In genomic region chr7:126949793-126950646, GRCm38 (mm10) we compare ENCODE assay signal across 8 mouse cellular contexts. TPM values are rescaled to one million over a fixed set of nuclear protein-coding genes. Genes with fewer than 3 reads are reported as not detected.
DNase-seq lines count a peak whose midpoint lies in the region; ATAC-seq and TF ChIP-seq lines count a peak whose summit lies in the region.

TSS of gene Sez6l2 (plus strand) at chr7:126950563.

- peak; percentile 81 for ATAC-seq in CD4-positive, CD25-positive, alpha-beta regulatory T cell, adult 4 months
- peak; percentile 52; the same call in 1 of the 2 replicates for ATAC-seq in heart, embryonic 13.5 days (ENCODE audit: extremely low read depth, insufficient number of reproducible peaks, low FRiP score, low TSS enrichment)
- ATAC-seq in kidney, postnatal 0 days (replicated peaks; ENCODE audit: low FRiP score, low read depth), result peak; percentile 82
- ATAC-seq in liver, embryonic 13.5 days (ENCODE audit: low read depth), result peak; percentile 80
- ATAC-seq in stomach, embryonic 15.5 days (ENCODE audit: insufficient read depth, low FRiP score, low read depth), result peak; percentile 85

- no peak within 1 kb of the TSS for H3K27ac ChIP-seq in heart, embryonic 13.5 days (replicated peaks)
- H3K27ac ChIP-seq in kidney, postnatal 0 days, result no peak within 1 kb of the TSS
- H3K27ac ChIP-seq in liver, embryonic 13.5 days, result no peak within 1 kb of the TSS
- no peak within 1 kb of the TSS for H3K27ac ChIP-seq in stomach, embryonic 15.5 days

- H3K4me2 ChIP-seq in heart, embryonic 13.5 days, result peak within 1 kb of the TSS; percentile 99
- peak within 1 kb of the TSS; percentile 98 for H3K4me2 ChIP-seq in kidney, postnatal 0 days (ENCODE audit: low read length)
- H3K4me2 ChIP-seq in liver, embryonic 13.5 days, result peak within 1 kb of the TSS; percentile 83
- H3K4me2 ChIP-seq in stomach, embryonic 15.5 days, result peak within 1 kb of the TSS; percentile 99

- H3K9me3 ChIP-seq in erythroblast, embryonic 14.5 days (ENCODE audit: control insufficient read depth, low read length), result no peaks in the 10 kb centered on the region
- no peaks in the 10 kb centered on the region for H3K9me3 ChIP-seq in heart, embryonic 13.5 days
- H3K9me3 ChIP-seq in kidney, postnatal 0 days (replicated peaks; ENCODE audit: low read length), result no peaks in the 10 kb centered on the region
- H3K9me3 ChIP-seq in liver, embryonic 13.5 days (replicated peaks), result no peaks in the 10 kb centered on the region
- no peaks in the 10 kb centered on the region for H3K9me3 ChIP-seq in stomach, embryonic 15.5 days

- under 1% methylated on average over 42 of the region's 42 CpGs for WGBS in heart, embryonic 13.5 days
- WGBS in kidney, postnatal 0 days, result 1% methylated on average over 41 of the region's 42 CpGs
- 2% methylated on average over 41 of the region's 42 CpGs for WGBS in liver, embryonic 13.5 days (ENCODE audit: insufficient replicate concordance)
- WGBS in stomach, embryonic 15.5 days, result under 1% methylated on average over 42 of the region's 42 CpGs

- H3K9ac ChIP-seq in heart, embryonic 13.5 days, result peak within 1 kb of the TSS; percentile 75
- H3K9ac ChIP-seq in kidney, postnatal 0 days (ENCODE audit: low read depth, low read length), result 0 out of 2 replicates have a peak within 1 kb of the TSS, but pooled peaks have one; percentile 4
- peak within 1 kb of the TSS; percentile 41; the same call in 1 of the 2 replicates for H3K9ac ChIP-seq in liver, embryonic 13.5 days
- no peak within 1 kb of the TSS for H3K9ac ChIP-seq in stomach, embryonic 15.5 days

- peak within 1 kb of the TSS; percentile 25 for H3K4me3 ChIP-seq in erythroblast, embryonic 14.5 days (replicated peaks)
- H3K4me3 ChIP-seq in heart, embryonic 13.5 days, result peak within 1 kb of the TSS; percentile 59
- H3K4me3 ChIP-seq in kidney, postnatal 0 days (replicated peaks; ENCODE audit: low read depth, low read length), result peak within 1 kb of the TSS; percentile 42
- H3K4me3 ChIP-seq in liver, embryonic 13.5 days (replicated peaks), result peak within 1 kb of the TSS; percentile 49
- H3K4me3 ChIP-seq in stomach, embryonic 15.5 days (replicated peaks), result peak within 1 kb of the TSS; percentile 51

- no peak for TF ChIP-seq CTCF in kidney, postnatal 0 days (IDR thresholded peaks at IDR 0.05; ENCODE audit: low read depth)

- DNase-seq in brain, embryonic 18.5 days (ENCODE audit: low read depth, low spot score), result peak; percentile 83
- DNase-seq in kidney, postnatal 0 days (ENCODE audit: low spot score), result peak; percentile 88
- DNase-seq in liver, embryonic 13.5 days, result peak; percentile 86
- DNase-seq in neural tube, embryonic 10.5 days (ENCODE audit: extremely low spot score, low spot score), result peak; percentile 97

- peaks cover 3% of the 10 kb centered on the region for H3K36me3 ChIP-seq in erythroblast, embryonic 14.5 days (ENCODE audit: control insufficient read depth)
- peaks cover 13% of the 10 kb centered on the region for H3K36me3 ChIP-seq in heart, embryonic 13.5 days
- H3K36me3 ChIP-seq in kidney, postnatal 0 days (ENCODE audit: insufficient read depth, low read length), result no peaks in the 10 kb centered on the region
- peaks cover 6% of the 10 kb centered on the region; the same call in 1 of the 2 replicates for H3K36me3 ChIP-seq in liver, embryonic 13.5 days
- no peaks in the 10 kb centered on the region for H3K36me3 ChIP-seq in stomach, embryonic 15.5 days

- peaks cover 45% of the 10 kb centered on the region for H3K27me3 ChIP-seq in erythroblast, embryonic 14.5 days (ENCODE audit: control insufficient read depth)
- peaks cover 58% of the 10 kb centered on the region for H3K27me3 ChIP-seq in heart, embryonic 13.5 days (replicated peaks)
- H3K27me3 ChIP-seq in kidney, postnatal 0 days (ENCODE audit: insufficient read depth, low read length), result peaks cover 12% of the 10 kb centered on the region
- H3K27me3 ChIP-seq in liver, embryonic 13.5 days, result peaks cover 55% of the 10 kb centered on the region
- H3K27me3 ChIP-seq in stomach, embryonic 15.5 days (replicated peaks), result peaks cover 27% of the 10 kb centered on the region

- peaks cover 15% of the 10 kb centered on the region for H3K4me1 ChIP-seq in erythroblast, embryonic 14.5 days (ENCODE audit: control insufficient read depth)
- peaks cover 15% of the 10 kb centered on the region for H3K4me1 ChIP-seq in heart, embryonic 13.5 days
- peaks cover 10% of the 10 kb centered on the region; the same call in 1 of the 2 replicates for H3K4me1 ChIP-seq in kidney, postnatal 0 days (replicated peaks; ENCODE audit: insufficient read depth, low read length)
- H3K4me1 ChIP-seq in liver, embryonic 13.5 days (replicated peaks), result peaks cover 20% of the 10 kb centered on the region
- H3K4me1 ChIP-seq in stomach, embryonic 15.5 days, result peaks cover 5% of the 10 kb centered on the region

RNA-seq across cellular contexts. Expression of gene Sez6l2, which starts in this region (rescaled TPM):
- 1 to 10 TPM; 1.5 to 1.8 TPM for polyA plus RNA-seq in CD4-positive, CD25-positive, alpha-beta regulatory T cell, adult 4 months (2017; shearing (Covaris generic))
- polyA plus RNA-seq in erythroblast, embryonic 14.5 days (2012), result 0.03 and 0.04 TPM in 2 replicates
- polyA plus RNA-seq in heart, embryonic 13.5 days (2015; fragmentation: Nextera tagmentation; extraction: Ambion mirVana), result 0.19 and 0.73 TPM in 2 replicates
- polyA plus RNA-seq in kidney, postnatal 0 days (2015; fragmentation: Nextera tagmentation; extraction: Ambion mirVana), result 1.2 and 1.7 TPM in 2 replicates
- 0.06 and 0.09 TPM in 2 replicates for polyA plus RNA-seq in liver, embryonic 13.5 days (2015; fragmentation: Nextera tagmentation; extraction: Ambion mirVana)
- 1.5 and 2.3 TPM in 2 replicates for polyA plus RNA-seq in stomach, embryonic 15.5 days (2015; fragmentation: Nextera tagmentation; extraction: Ambion mirVana)

Comparison
In these comparisons a context has a peak if more than half of its experiments do, and no peak if none do; other contexts are left out.
1. Peak in ATAC-seq, H3K4me3 ChIP-seq, H3K9ac ChIP-seq and H3K4me2 ChIP-seq in heart, embryonic 13.5 days; RNA of the gene not detected or under 1 TPM.
2. Peak in DNase-seq, ATAC-seq, H3K4me3 ChIP-seq, H3K9ac ChIP-seq and H3K4me2 ChIP-seq in liver, embryonic 13.5 days; RNA of the gene not detected or under 1 TPM.